7 mouse cellular contexts compared by ENCODE assay signal in genomic region chr16:94631984-94632383, GRCm38 (mm10).
DNase-seq lines count a peak whose midpoint lies in the region; ATAC-seq and TF ChIP-seq lines count a peak whose summit lies in the region.

No protein-coding gene starts in this region.

- no peaks in the 10 kb centered on the region for H3K9me3 ChIP-seq in ES-E14 (ENCODE audit: control insufficient read depth, insufficient read depth, low read depth, low read length)
- no peaks in the 10 kb centered on the region for H3K9me3 ChIP-seq in embryonic facial prominence, embryonic 12.5 days
- H3K9me3 ChIP-seq in stomach, embryonic 15.5 days, result no peaks in the 10 kb centered on the region

- peak; percentile 24 for DNase-seq in ES-E14 (ENCODE audit: low read depth, low spot score)
- DNase-seq in adrenal gland, adult 8-10 months, result peak; percentile 64
- DNase-seq in layer of hippocampus, adult 11-12 months (ENCODE audit: low spot score), result peak; percentile 65
- peak; percentile 35 to 43 for DNase-seq in lung, postnatal 4 days

- 22% methylated on average over 5 of the region's 5 CpGs for WGBS in embryonic facial prominence, embryonic 12.5 days
- WGBS in stomach, embryonic 15.5 days, result 10% methylated on average over 5 of the region's 5 CpGs

- in situ Hi-C loops in ES-E14 (cut with MboI; ENCODE audit: low sequenced_read_pairs in 2 of 2, unreplicated experiment in 2 of 2), result no loop called here

- H3K4me2 ChIP-seq in embryonic facial prominence, embryonic 12.5 days (replicated peaks), result no peak overlapping the region
- H3K4me2 ChIP-seq in stomach, embryonic 15.5 days, result no peak overlapping the region

- peaks cover 6 to 10% of the 10 kb centered on the region in 2 experiments; a peak in 3 of 4 replicates for H3K4me1 ChIP-seq in ES-E14 (ENCODE audit: control insufficient read depth in 2 of 2, insufficient read depth in 2 of 2, low read length in 2 of 2, poor library complexity in 1 of 2)
- H3K4me1 ChIP-seq in embryonic facial prominence, embryonic 12.5 days, result peaks cover 19% of the 10 kb centered on the region; the same call in 1 of the 2 replicates
- H3K4me1 ChIP-seq in stomach, embryonic 15.5 days, result peaks cover 7% of the 10 kb centered on the region; the same call in 1 of the 2 replicates

- H3K9ac ChIP-seq in ES-E14 (ENCODE audit: insufficient read depth, low read depth, low read length, poor library complexity, severe bottlenecking), result no peak overlapping the region
- no peak overlapping the region for H3K9ac ChIP-seq in embryonic facial prominence, embryonic 12.5 days
- no peak overlapping the region for H3K9ac ChIP-seq in stomach, embryonic 15.5 days

- H3K27me3 ChIP-seq in embryonic facial prominence, embryonic 12.5 days, result no peaks in the 10 kb centered on the region
- no peaks in the 10 kb centered on the region for H3K27me3 ChIP-seq in stomach, embryonic 15.5 days (replicated peaks)

- no peak overlapping the region for H3K27ac ChIP-seq in ES-E14 (ENCODE audit: insufficient read depth, low read depth, low read length, poor library complexity, severe bottlenecking)
- H3K27ac ChIP-seq in embryonic facial prominence, embryonic 12.5 days, result peak overlapping the region; percentile 30; the same call in 1 of the 2 replicates
- H3K27ac ChIP-seq in stomach, embryonic 15.5 days, result no peak overlapping the region

- no peak overlapping the region for H3K4me3 ChIP-seq in ES-E14 (ENCODE audit: insufficient read depth in 1 of 2, low read depth in 1 of 2, low read length in 2 of 2, poor library complexity in 1 of 2, severe bottlenecking in 1 of 2)
- no peak overlapping the region for H3K4me3 ChIP-seq in embryonic facial prominence, embryonic 12.5 days
- H3K4me3 ChIP-seq in stomach, embryonic 15.5 days (replicated peaks), result no peak overlapping the region

- peak; percentile 86; the same call in 1 of the 2 replicates for ATAC-seq in embryonic facial prominence, embryonic 12.5 days (ENCODE audit: insufficient number of reproducible peaks, insufficient read depth, low FRiP score, low TSS enrichment)
- ATAC-seq in hematopoietic stem cell, adult 5-6 weeks (replicated peaks in 1 of 2; ENCODE audit: insufficient read depth in 1 of 2, low FRiP score in 2 of 2, low TSS enrichment in 1 of 2, low read depth in 1 of 2, poor library complexity in 2 of 2, severe bottlenecking in 2 of 2), result peak; percentile 94 to 98
- peak; percentile 85 for ATAC-seq in stomach, embryonic 15.5 days (ENCODE audit: insufficient read depth, low FRiP score, low read depth)

- no peaks in the 10 kb centered on the region for H3K36me3 ChIP-seq in ES-E14 (ENCODE audit: control insufficient read depth, insufficient read depth, low read length, poor library complexity, severe bottlenecking)
- H3K36me3 ChIP-seq in embryonic facial prominence, embryonic 12.5 days, result no peaks in the 10 kb centered on the region
- no peaks in the 10 kb centered on the region for H3K36me3 ChIP-seq in stomach, embryonic 15.5 days

TF ChIP-seq in ES-E14, 5 proteins besides CTCF, POLR2A, EP300 and RAD21:
- TF ChIP-seq MAFK (IDR thresholded peaks at IDR 0.05; ENCODE audit: insufficient read depth, low read depth, low read length) (no peak), CHD2 (IDR thresholded peaks at IDR 0.05; ENCODE audit: low read depth, low read length) (peak; percentile 61; the same call in 1 of the 2 replicates)
